Mouse (Mus musculus) limb, embryonic 12.5 days (tissue): ENCODE results near the gene Etl4. TPM values are rescaled to one million over a fixed set of nuclear protein-coding genes. Genes with fewer than 3 reads are reported as not detected.

Experiments used
- ATAC-seq: fragments of 200-750 bp; cut with Nextera tagmentation; 2 replicates; pipeline ENCODE4 v1.8.0; 2017; ENCODE audit warnings: low read depth, moderate TSS enrichment; ENCODE audit not compliant: insufficient number of reproducible peaks, insufficient read depth, low FRiP score, low TSS enrichment
- H3K27ac ChIP-seq: fragments of 300-500 bp; sonication (generic); 2 replicates; pipeline ENCODE4 v1.5.1; 2016; ENCODE audit warnings: mild to moderate bottlenecking, moderate library complexity
- H3K27me3 ChIP-seq: fragments of 300-500 bp; sonication (generic); 2 replicates; pipeline ENCODE4 v1.6.1; 2016; ENCODE audit warnings: mild to moderate bottlenecking, moderate library complexity
- H3K36me3 ChIP-seq: fragments of 300-500 bp; sonication (generic); 2 replicates; pipeline ENCODE4 v1.6.1; 2016; ENCODE audit warnings: mild to moderate bottlenecking, moderate library complexity
- H3K4me1 ChIP-seq: fragments of 300-500 bp; sonication (generic); replicated peaks from 2 replicates; pipeline ENCODE4 v1.6.1; 2016
- H3K4me2 ChIP-seq: fragments of 300-500 bp; sonication (generic); 2 replicates; pipeline ENCODE4 v1.6.1; 2016; ENCODE audit warnings: mild to moderate bottlenecking, moderate library complexity
- H3K4me3 ChIP-seq: fragments of 300-500 bp; sonication (generic); replicated peaks from 2 replicates; pipeline ENCODE4 v1.5.1; 2016; ENCODE audit warnings: mild to moderate bottlenecking
- H3K9ac ChIP-seq: fragments of 300-500 bp; sonication (generic); replicated peaks from 2 replicates; pipeline ENCODE4 v1.6.1; 2016; ENCODE audit warnings: mild to moderate bottlenecking, moderate library complexity
- H3K9me3 ChIP-seq: fragments of 300-500 bp; sonication (generic); 2 replicates; pipeline ENCODE4 v1.6.1; 2016; ENCODE audit warnings: mild to moderate bottlenecking, moderate library complexity
- WGBS: fragments of 180-500 bp; shearing (Covaris S2); methylation state at CpG from one replicate; pipeline ENCODE4 v1.1.7; 2016; 5-methylcytosine and 5-hydroxymethylcytosine counted together
- polyA plus RNA-seq: library from polyadenylated mRNA; unstranded; fragments of >200 nt; fragmentation: Nextera tagmentation; extraction: Ambion mirVana; gene quantifications from 2 replicates; pipeline ENCODE4 v1.2.1, GENCODE M21; 2016

Gene Etl4
- polyA plus RNA-seq, 1 experiment from 2014 or later: 15.1 TPM

DNA sequence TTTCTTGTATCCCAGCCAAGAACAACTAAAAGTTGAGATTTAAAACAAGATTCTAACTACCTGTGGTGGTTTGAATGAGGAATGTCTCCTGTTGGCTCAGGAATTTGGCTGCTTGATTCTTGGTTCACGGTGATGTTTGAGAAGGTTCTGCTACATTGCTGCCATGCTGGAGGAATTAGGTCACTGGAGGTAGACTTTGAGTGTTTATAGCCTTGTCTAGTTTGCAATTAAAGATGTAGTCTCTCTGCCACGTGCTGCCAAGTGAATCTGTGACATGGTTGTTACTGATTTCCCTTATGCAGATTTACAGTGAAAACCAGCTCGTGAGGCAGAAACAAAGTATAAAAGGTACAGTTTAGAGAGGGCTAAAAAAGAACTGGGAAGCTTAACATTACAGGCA, 491.0 kb downstream of the Etl4 start:
- WGBS: 60% methylated on average over 3 of the region's 3 CpGs

DNA sequence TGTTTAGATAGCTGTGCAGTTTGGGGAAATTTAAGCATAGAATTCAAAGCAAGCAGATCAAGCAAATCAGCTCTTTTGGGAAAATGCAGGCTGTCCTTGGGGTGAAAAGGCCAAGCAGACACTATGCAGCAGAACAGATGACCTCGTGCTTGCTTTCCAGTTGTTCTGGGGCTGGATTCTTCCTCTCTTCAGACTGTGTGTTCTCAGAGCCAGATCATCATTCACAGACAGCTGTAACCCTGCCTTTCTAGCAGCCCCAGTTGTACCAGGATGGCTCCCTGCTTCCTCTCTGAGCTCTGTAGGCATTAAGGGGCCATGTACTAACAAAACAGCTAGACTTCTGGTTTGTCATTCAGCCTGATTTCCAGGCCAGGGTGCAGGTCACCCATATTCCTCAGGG, 494.8 kb downstream of the Etl4 start:
- Histone ChIP-seq H3K27ac (no peak overlapping the region), H3K9ac (no peak overlapping the region), H3K4me2 (no peak overlapping the region), H3K4me1 (no peaks in the 10 kb centered on the region), H3K4me3 (no peak overlapping the region), H3K36me3 (no peaks in the 10 kb centered on the region), H3K27me3 (no peaks in the 10 kb centered on the region), H3K9me3 (no peaks in the 10 kb centered on the region)
- ATAC-seq: no peak
- 33% methylated on average over 1 of the region's 1 CpGs for WGBS

More for the DNA sequence above, 491.0 kb downstream of the Etl4 start:
- no peak overlapping the region for H3K27ac ChIP-seq
- H3K9me3 ChIP-seq: no peaks in the 10 kb centered on the region
- H3K36me3 ChIP-seq: no peaks in the 10 kb centered on the region
- no peaks in the 10 kb centered on the region for H3K27me3 ChIP-seq
- ATAC-seq: no peak
- no peak overlapping the region for H3K4me3 ChIP-seq
- no peak overlapping the region for H3K4me2 ChIP-seq
- H3K4me1 ChIP-seq: no peaks in the 10 kb centered on the region
- no peak overlapping the region for H3K9ac ChIP-seq

GRCm38 (mm10) chr2:20407101-20407500, 497.5 kb downstream of the Etl4 start:
- H3K4me1 ChIP-seq: no peaks in the 10 kb centered on the region
- H3K4me3 ChIP-seq: no peak overlapping the region
- no peaks in the 10 kb centered on the region for H3K9me3 ChIP-seq
- no peak for ATAC-seq
- 66% methylated on average over 5 of the region's 5 CpGs for WGBS
- no peaks in the 10 kb centered on the region for H3K36me3 ChIP-seq
- no peak overlapping the region for H3K9ac ChIP-seq
- no peak overlapping the region for H3K27ac ChIP-seq
- no peaks in the 10 kb centered on the region for H3K27me3 ChIP-seq
- no peak overlapping the region for H3K4me2 ChIP-seq

- 83% methylated on average over 4 of the region's 4 CpGs for WGBS
- no peak for ATAC-seq
Measured at GRCm38 (mm10) chr2:20414856-20415255, 505.3 kb downstream of the Etl4 start.

DNA sequence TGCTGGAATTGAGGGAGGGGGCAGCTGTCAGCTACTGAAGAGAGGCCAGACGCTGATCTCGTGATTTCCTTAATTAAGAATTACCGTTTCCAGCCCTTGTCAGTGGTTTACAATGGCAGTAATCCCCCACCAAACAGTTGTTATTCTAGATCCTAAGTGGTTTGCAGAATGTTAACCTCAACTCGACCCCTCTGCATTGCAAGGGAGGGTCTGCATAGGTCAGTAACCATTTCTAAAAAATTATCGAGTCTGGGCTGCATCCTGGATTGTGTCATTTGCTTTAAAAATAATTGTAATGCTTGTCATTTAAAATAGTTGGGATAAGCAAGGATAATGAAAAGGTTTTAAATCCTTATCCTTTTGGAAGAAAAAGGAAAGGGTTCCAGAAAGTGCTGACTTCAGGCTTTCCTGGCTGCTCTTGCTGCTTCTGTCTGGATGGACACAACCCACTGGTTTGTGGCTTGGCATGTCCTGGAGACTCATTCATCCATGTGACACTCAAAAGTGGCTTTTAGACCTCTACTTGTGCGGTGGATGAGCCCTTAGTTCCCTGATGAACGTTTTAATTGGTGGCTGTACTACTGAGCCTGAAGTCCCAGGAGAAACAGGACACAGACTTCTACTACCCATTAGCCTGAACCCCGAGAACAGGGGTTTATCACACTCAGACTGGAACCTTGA, 507.5 kb downstream of the Etl4 start:
- Histone ChIP-seq H3K4me2 (no peak overlapping the region), H3K9ac (no peak overlapping the region), H3K27ac (no peak overlapping the region), H3K36me3 (no peaks in the 10 kb centered on the region), H3K27me3 (no peaks in the 10 kb centered on the region), H3K9me3 (no peaks in the 10 kb centered on the region), H3K4me1 (no peaks in the 10 kb centered on the region), H3K4me3 (no peak overlapping the region)
- ATAC-seq: no peak
- WGBS: 11% methylated on average over 8 of the region's 8 CpGs

More at GRCm38 (mm10) chr2:20414856-20415255, 505.3 kb downstream of the Etl4 start:
- no peaks in the 10 kb centered on the region for H3K36me3 ChIP-seq
- H3K27me3 ChIP-seq: no peaks in the 10 kb centered on the region
- H3K27ac ChIP-seq: no peak overlapping the region
- H3K9ac ChIP-seq: no peak overlapping the region
- no peaks in the 10 kb centered on the region for H3K4me1 ChIP-seq
- no peak overlapping the region for H3K4me2 ChIP-seq
- H3K4me3 ChIP-seq: no peak overlapping the region
- no peaks in the 10 kb centered on the region for H3K9me3 ChIP-seq

DNA sequence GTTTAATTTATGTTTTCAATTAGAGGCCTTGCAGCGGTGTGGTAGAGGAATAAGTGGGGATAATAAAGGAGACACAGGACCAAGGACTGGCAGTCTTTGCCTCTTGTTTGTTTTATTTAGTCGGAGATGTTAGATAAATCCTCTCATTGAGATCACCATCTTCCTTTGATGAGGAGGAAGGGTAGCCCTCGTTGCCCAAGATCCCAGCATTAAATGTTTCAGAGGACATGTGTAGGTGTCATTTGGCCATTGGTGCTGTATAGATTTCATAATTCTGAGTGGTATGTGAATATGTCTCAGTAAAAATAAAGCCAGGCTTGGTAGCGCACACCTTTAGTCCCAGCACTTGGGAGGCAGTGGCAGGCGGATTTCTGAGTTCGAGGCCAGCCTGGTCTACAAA, 508.4 kb downstream of the Etl4 start:
- Histone ChIP-seq H3K27me3 (no peaks in the 10 kb centered on the region), H3K4me3 (no peak overlapping the region), H3K4me1 (no peaks in the 10 kb centered on the region), H3K36me3 (no peaks in the 10 kb centered on the region), H3K4me2 (no peak overlapping the region), H3K9me3 (no peaks in the 10 kb centered on the region), H3K9ac (no peak overlapping the region), H3K27ac (no peak overlapping the region)
- 59% methylated on average over 6 of the region's 6 CpGs for WGBS
- no peak for ATAC-seq

GRCm38 (mm10) chr2:20419975-20420374, 510.4 kb downstream of the Etl4 start:
- Histone ChIP-seq H3K36me3 (no peaks in the 10 kb centered on the region), H3K4me3 (no peak overlapping the region), H3K9ac (no peak overlapping the region), H3K27me3 (no peaks in the 10 kb centered on the region), H3K27ac (no peak overlapping the region), H3K4me1 (no peaks in the 10 kb centered on the region), H3K4me2 (no peak overlapping the region), H3K9me3 (no peaks in the 10 kb centered on the region)
- ATAC-seq: no peak
- WGBS: 18% methylated on average over 6 of the region's 6 CpGs

GRCm38 (mm10) chr2:20422275-20422674, 512.7 kb downstream of the Etl4 start:
- WGBS: 83% methylated on average over 4 of the region's 4 CpGs
- Histone ChIP-seq H3K27me3 (no peaks in the 10 kb centered on the region), H3K4me2 (no peak overlapping the region), H3K4me1 (no peaks in the 10 kb centered on the region), H3K9me3 (no peaks in the 10 kb centered on the region), H3K9ac (no peak overlapping the region), H3K4me3 (no peak overlapping the region), H3K27ac (no peak overlapping the region), H3K36me3 (no peaks in the 10 kb centered on the region)
- no peak for ATAC-seq

DNA sequence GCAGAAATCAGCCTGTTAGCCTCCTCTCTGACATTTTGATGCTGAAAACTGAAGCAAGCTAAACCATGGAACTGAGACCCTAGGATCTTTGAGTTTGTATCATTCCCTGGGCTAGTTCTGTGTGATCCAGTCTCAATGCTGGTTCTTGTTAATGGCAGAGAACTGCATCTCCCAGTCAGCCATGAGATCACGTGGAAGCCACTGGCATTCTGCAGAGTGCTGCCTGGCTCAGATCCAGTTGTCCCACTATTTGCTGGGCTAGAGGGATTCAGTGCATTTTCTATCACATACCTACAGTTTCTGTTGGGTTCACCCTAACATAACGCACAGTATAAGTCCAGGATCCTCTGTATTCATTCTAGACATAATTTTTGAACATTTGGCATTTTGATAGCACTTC, 524.1 kb downstream of the Etl4 start:
- H3K27ac ChIP-seq: no peak overlapping the region
- no peak overlapping the region for H3K9ac ChIP-seq
- 76% methylated on average over 2 of the region's 2 CpGs for WGBS
- no peaks in the 10 kb centered on the region for H3K9me3 ChIP-seq
- no peak for ATAC-seq
- H3K27me3 ChIP-seq: no peaks in the 10 kb centered on the region
- H3K4me1 ChIP-seq: no peaks in the 10 kb centered on the region
- H3K36me3 ChIP-seq: no peaks in the 10 kb centered on the region
- H3K4me3 ChIP-seq: no peak overlapping the region
- H3K4me2 ChIP-seq: no peak overlapping the region

DNA sequence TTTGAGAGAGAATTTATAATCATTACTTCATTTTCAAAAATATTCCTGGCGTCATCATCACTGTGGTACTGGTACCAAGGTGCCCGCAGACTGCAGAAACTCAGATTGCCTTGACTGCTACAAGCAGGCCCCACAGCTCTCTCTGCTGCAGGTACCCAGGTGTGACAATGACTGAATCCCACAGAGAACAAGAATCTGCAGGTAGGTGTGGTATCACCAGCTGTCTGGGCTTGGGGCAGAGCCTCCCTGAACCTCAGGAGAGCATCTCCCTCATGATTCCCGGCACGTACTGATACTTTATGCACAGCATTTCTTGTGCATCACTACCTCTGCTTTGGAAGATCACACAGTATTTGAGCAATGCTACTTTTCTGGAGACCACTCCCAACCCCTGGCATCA, 526.0 kb downstream of the Etl4 start:
- no peak for ATAC-seq
- no peak overlapping the region for H3K4me3 ChIP-seq

DNA sequence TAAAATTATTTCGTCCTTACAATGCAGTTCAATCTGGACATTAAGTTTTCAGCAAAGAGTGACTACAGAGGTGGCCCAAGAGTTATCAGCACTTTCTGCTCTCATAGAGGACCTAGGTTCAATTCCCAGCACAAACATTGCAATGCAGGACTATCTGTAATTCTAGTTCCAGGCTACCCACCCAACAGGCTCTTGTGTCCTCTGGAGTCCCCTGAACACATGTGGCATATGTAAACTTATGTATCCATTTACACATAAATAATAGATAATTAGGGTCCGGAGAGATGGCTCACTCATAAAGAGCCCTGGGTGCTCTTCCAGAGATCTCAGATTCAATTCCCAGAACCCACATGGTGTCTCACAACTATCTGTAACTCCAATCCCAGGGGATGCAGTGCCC, 533.2 kb downstream of the Etl4 start:
- no peak for ATAC-seq
- Histone ChIP-seq H3K27me3 (no peaks in the 10 kb centered on the region), H3K4me2 (no peak overlapping the region), H3K4me1 (0 out of 2 replicates have a peak, but pooled peaks cover 4% of the 10 kb centered on the region), H3K9ac (no peak overlapping the region), H3K27ac (no peak overlapping the region), H3K36me3 (no peaks in the 10 kb centered on the region), H3K9me3 (no peaks in the 10 kb centered on the region), H3K4me3 (no peak overlapping the region)
- WGBS: 83% methylated on average over 2 of the region's 2 CpGs

More for the DNA sequence above, 526.0 kb downstream of the Etl4 start:
- no peaks in the 10 kb centered on the region for H3K36me3 ChIP-seq
- no peak overlapping the region for H3K4me2 ChIP-seq
- no peaks in the 10 kb centered on the region for H3K4me1 ChIP-seq
- no peaks in the 10 kb centered on the region for H3K9me3 ChIP-seq
- 88% methylated on average over 4 of the region's 4 CpGs for WGBS
- no peak overlapping the region for H3K9ac ChIP-seq
- H3K27me3 ChIP-seq: no peaks in the 10 kb centered on the region
- no peak overlapping the region for H3K27ac ChIP-seq
